Mouse (Mus musculus): ENCODE measurements around the gene Zmat5.

Gene Zmat5

DNA sequence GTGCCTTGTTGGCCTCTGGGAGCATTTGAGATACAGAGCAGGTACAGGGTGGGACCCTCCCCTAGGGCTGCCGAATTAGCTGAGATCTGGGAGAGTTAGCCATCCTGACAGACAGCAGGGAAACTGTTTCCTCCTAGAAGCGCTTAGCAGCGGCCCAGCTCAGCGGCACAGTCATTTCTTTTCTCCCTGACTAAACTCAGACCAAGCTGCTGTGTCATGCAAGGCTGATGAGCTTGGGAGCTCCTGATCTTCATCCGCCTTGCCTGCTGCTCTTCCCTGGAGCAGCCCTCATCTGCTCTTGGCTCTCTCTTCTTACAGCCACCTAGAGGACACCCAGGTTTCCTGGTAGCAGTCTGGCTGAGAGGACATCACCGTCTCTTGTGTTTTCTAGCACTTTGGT lies 20.3 kb upstream of the Zmat5 start:
- no peak for TF ChIP-seq GATA4 (IDR thresholded peaks at IDR 0.05; ENCODE audit: insufficient replicate concordance, low read length)

GRCm38 (mm10) chr11:4685071-4685470 lies 19.4 kb upstream of the Zmat5 start:
- TF ChIP-seq GATA4 (IDR thresholded peaks at IDR 0.05; ENCODE audit: insufficient replicate concordance, low read length): no peak

DNA sequence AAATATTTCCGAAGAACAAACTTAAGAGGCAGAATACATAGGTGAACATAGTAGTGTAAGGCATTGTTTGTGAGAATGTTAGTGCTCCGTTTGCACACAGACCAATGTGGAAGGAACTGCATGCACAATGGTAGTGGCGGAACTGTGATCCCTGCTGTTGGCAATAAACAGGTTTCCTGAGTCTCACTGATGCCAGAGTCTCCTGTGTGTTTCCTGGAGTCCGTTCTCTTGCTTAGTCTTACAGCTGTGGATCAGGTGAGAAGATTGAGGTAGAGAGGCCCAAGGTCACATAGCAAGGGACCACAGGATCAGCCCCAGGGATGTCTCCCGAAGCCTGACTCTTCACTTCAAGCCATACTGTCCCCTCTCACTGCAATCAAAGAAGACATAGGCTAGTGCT lies 19.0 kb upstream of the Zmat5 start:
- no peak for TF ChIP-seq GATA4 (IDR thresholded peaks at IDR 0.05; ENCODE audit: insufficient replicate concordance, low read length)

GRCm38 (mm10) chr11:4687027-4687426 lies 17.5 kb upstream of the Zmat5 start:
- no peak for TF ChIP-seq GATA4 (IDR thresholded peaks at IDR 0.05; ENCODE audit: insufficient replicate concordance, low read length)

DNA sequence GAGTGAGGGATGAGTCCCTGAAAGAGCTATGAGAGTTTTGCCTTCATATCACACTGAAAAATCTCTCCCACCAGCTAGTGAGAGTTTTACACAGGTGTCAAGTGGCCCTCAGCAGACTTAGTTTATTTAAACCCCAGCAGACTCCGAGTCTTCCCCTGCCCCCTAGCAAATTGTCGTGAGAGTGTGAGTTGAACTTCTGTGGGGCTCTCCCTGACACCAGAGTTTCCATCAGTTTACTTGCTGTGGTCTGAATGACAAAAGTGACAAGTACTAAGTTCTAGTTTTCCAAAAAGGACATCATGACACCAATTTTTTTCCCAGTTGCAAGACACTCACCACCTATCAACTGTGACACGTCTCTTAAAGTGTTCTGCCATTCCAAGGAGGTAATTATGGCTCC lies 16.6 kb upstream of the Zmat5 start:
- TF ChIP-seq GATA4 (IDR thresholded peaks at IDR 0.05; ENCODE audit: insufficient replicate concordance, low read length): no peak

GRCm38 (mm10) chr11:4688632-4689380 lies 15.7 kb upstream of the Zmat5 start:
- no peak for TF ChIP-seq GATA4 (IDR thresholded peaks at IDR 0.05; ENCODE audit: insufficient replicate concordance, low read length)

DNA sequence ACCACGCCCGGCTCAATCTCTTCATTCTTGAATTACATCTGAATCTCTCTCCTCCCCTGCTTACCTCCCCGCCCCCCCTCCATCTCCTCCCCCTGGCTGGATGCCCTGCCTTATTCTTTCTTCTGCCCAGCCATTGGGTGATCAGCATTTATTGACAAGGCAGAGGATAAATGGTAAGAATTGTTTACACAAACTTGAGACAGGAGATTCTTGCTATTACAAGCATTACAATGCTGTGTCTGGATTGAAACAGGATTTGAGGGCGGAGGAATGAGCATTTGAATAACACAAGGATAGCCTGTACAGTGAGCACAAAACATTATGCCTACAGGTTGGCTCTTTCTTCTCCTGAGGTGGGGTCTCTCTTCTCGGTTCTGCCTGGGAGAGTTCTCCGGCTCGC lies 14.1 kb upstream of the Zmat5 start:
- no peak for TF ChIP-seq GATA4 (IDR thresholded peaks at IDR 0.05; ENCODE audit: insufficient replicate concordance, low read length)

GRCm38 (mm10) chr11:4691213-4691612 lies 13.3 kb upstream of the Zmat5 start:
- no peak for TF ChIP-seq GATA4 (IDR thresholded peaks at IDR 0.05; ENCODE audit: insufficient replicate concordance, low read length)

GRCm38 (mm10) chr11:4692162-4692561 lies 12.3 kb upstream of the Zmat5 start:
- TF ChIP-seq GATA4 (IDR thresholded peaks at IDR 0.05; ENCODE audit: insufficient replicate concordance, low read length): no peak

DNA sequence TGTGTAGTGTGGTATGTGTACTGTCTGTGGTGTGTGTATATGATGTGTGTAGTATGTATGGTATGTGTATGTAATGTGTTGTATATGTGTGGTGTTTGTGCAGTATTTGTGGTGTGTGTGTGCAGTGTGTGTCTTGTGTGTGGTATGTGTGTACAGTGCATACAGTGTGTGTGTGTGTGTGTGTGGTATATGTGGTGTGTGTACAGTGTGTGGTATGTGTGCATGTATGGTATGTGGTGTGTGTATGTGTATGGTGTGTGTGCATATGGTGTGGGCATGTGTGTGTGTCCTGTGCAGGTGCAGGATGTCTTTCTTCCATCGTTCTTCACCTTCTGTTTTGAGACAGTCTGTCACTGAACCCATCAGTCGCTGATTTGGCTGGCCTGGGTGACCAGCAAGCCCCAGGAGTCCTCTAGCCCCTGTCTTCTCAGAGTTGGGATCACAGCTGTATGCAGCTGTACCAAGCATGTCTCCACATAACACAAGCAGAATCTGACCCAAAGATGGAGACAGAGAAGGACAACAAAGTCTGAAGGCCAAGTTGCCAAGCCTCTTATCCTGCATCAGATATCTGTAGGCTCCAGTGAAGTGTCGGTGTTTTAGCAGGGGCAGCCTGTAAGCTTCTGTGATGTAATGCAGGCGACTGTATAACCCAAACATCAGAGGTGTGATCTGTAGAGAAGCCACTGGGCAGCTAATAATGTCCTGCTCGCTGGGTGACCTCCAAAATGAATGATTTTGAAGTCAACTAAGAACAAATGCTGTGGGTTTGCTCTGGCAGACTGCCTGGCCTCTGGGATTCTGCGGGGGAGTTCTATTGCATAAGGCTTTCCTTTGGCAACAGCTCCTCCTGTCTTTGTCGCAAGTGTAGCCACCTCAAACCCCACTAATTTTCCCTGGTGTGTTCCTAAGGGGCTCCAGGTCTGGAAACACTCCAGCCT lies 7.2 kb upstream of the Zmat5 start:
- no peak for TF ChIP-seq GATA4 (IDR thresholded peaks at IDR 0.05; ENCODE audit: insufficient replicate concordance, low read length)

DNA sequence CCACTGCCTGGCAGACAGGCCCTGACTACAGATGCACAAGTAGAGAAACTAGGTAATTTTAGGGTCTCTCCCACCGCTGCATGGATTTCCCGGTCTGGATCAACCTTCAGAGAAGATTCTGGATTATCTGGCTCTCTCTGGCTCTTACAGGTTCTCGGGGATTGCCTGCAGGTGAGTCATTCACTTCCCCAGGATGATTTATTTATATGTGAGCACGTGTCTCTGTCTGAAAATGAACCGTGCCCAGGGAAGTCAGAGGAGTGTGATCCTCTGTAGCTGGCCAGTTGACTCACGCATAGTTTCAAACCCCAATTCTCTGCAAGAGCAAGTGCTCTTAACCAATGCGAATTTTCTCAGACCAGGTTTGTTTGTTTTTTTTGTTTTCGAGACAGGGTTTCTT lies 3.8 kb upstream of the Zmat5 start:
- TF ChIP-seq GATA4 (IDR thresholded peaks at IDR 0.05; ENCODE audit: insufficient replicate concordance, low read length): no peak

- TF ChIP-seq GATA4 (IDR thresholded peaks at IDR 0.05; ENCODE audit: insufficient replicate concordance, low read length): no peak
Measured at GRCm38 (mm10) chr11:4703688-4704071, 798 bp upstream of the Zmat5 start.

DNA sequence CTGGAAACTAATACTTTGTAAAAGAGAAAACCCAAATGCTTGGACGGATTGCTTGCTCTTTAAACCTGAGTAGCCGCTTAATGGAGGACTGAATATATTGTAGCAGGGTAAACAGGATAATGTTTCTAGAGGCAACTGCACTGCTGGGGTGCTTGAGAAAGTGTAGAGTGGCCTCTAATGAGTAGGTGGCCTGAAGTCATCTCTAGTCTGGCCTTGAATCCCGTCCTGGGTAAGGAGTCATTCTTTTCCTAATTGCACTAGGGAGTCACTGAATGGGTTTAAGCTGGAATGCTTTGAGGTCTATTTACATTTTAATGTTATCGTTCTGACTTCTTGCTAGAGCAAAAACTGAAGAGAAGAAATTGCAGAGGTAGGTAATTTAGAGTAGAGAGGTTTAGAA lies 700 bp downstream of the Zmat5 start:
- TF ChIP-seq GATA4 (IDR thresholded peaks at IDR 0.05; ENCODE audit: insufficient replicate concordance, low read length): no peak

- no peak for TF ChIP-seq GATA4 (IDR thresholded peaks at IDR 0.05; ENCODE audit: insufficient replicate concordance, low read length)
Measured at GRCm38 (mm10) chr11:4712822-4713221, 8.3 kb downstream of the Zmat5 start.

GRCm38 (mm10) chr11:4714727-4715126 lies 10.2 kb downstream of the Zmat5 start:
- no peak for TF ChIP-seq GATA4 (IDR thresholded peaks at IDR 0.05; ENCODE audit: insufficient replicate concordance, low read length)

- TF ChIP-seq GATA4 (IDR thresholded peaks at IDR 0.05; ENCODE audit: insufficient replicate concordance, low read length): no peak
Measured at GRCm38 (mm10) chr11:4715596-4715995, 11.1 kb downstream of the Zmat5 start.

All from liver, adult (tissue).